Comparison of ENCODE assay signal across 16 mouse cellular contexts in the genomic region with DNA sequence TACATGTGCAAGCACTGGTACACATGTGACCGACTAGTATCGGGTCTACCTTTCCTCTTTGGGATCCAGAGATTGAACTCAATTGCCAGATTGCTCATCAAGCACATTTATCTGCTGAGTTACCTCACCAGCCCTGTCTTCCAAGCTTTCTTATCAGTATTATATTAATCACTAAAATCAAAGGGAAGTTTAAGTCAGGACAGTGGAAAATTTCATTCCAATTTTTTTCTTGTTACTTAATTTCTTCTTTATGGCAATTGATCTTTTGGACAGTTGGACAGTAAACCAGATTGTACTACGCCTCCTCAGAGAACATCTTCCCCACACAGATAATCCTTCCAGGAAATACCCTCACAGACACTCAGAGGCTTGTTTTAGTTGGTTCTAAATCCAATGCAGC.
"Had no signal": no experiment of that assay in that cellular context is flagged by ENCODE, and none has a peak within 500 bp of the region (broad histone marks: within the 10 kb centered on the region; RNA-seq: fewer than 3 reads in every experiment).

No protein-coding gene starts in this region.

- H3K27ac ChIP-seq: neural tube, embryonic 13.5 days; neural tube, embryonic 15.5 days; stomach, embryonic 15.5 days; stomach, postnatal 0 days had no signal

- H3K4me2 ChIP-seq: neural tube, embryonic 13.5 days; neural tube, embryonic 15.5 days; stomach, embryonic 15.5 days had no signal

- H3K9me3 ChIP-seq: neural tube, embryonic 13.5 days; neural tube, embryonic 15.5 days; stomach, embryonic 15.5 days had no signal

- H3K27me3 ChIP-seq: neural tube, embryonic 13.5 days; neural tube, embryonic 15.5 days; stomach, embryonic 15.5 days had no signal

- H3K4me3 ChIP-seq: neural tube, embryonic 13.5 days; neural tube, embryonic 15.5 days; stomach, embryonic 15.5 days had no signal

- DNase-seq: retina, postnatal 1 day; right cerebral cortex, adult 18-20 months; right cerebral cortex, postnatal 14 days; right cerebral cortex, postnatal 25 days; right cerebral cortex, postnatal 4 days; spleen, adult 18-20 months; thymus, adult 18-20 months; thymus, adult 2 months; thymus, postnatal 14 days; thymus, postnatal 25 days; thymus, postnatal 36 days; thymus, postnatal 4 days had no signal

- H3K4me1 ChIP-seq: neural tube, embryonic 13.5 days; neural tube, embryonic 15.5 days; stomach, embryonic 15.5 days had no signal

- H3K36me3 ChIP-seq: neural tube, embryonic 13.5 days; neural tube, embryonic 15.5 days; stomach, embryonic 15.5 days had no signal

- H3K9ac ChIP-seq: neural tube, embryonic 13.5 days; neural tube, embryonic 15.5 days; stomach, embryonic 15.5 days had no signal
